Mouse (Mus musculus) lung, adult 2 months (tissue): ENCODE data around the gene Clec16a.

ENCODE experiments used
- CTCF ChIP-seq: fragments of 200-500 bp; IDR thresholded peaks from 2 replicates; pipeline ENCODE4 v1.5.1; 2011; ENCODE audit warnings: mild to moderate bottlenecking, low read length, control low read depth; ENCODE audit not compliant: insufficient read depth
- POLR2A ChIP-seq: fragments of 200-500 bp; IDR thresholded peaks from 2 replicates; pipeline ENCODE4 v1.6.1; 2011; ENCODE audit warnings: low read depth, mild to moderate bottlenecking, control low read depth, low read length, borderline replicate concordance; ENCODE audit errors: extremely low read depth

- no peak for TF ChIP-seq CTCF
- TF ChIP-seq POLR2A: no peak
These were observed 16.8 kb upstream of the Clec16a start for GRCm38 (mm10) chr16:10528382-10528781.
